Mouse (Mus musculus) testis, adult 2 months (tissue): ENCODE data around the gene Csrnp2. TPM values are rescaled to one million over a fixed set of nuclear protein-coding genes. Genes with fewer than 3 reads are reported as not detected.

ENCODE experiments used
- H3K27ac ChIP-seq: fragments of 200-500 bp; 2 replicates; pipeline ENCODE4 v1.5.1; 2012; ENCODE audit warnings: low read depth, low read length; ENCODE audit not compliant: control insufficient read depth, insufficient read depth
- H3K27me3 ChIP-seq: fragments of 200-500 bp; 2 replicates; pipeline ENCODE4 v1.6.1; 2012; ENCODE audit warnings: mild to moderate bottlenecking, low read length, moderate library complexity; ENCODE audit not compliant: control insufficient read depth, insufficient read depth
- H3K36me3 ChIP-seq: fragments of 200-500 bp; 2 replicates; pipeline ENCODE4 v1.6.1; 2012; ENCODE audit warnings: mild to moderate bottlenecking, low read length; ENCODE audit not compliant: control insufficient read depth, insufficient read depth
- H3K4me1 ChIP-seq: fragments of 200-500 bp; 2 replicates; pipeline ENCODE4 v1.6.1; 2012; ENCODE audit warnings: low read length; ENCODE audit not compliant: control insufficient read depth, insufficient read depth
- H3K4me3 ChIP-seq: fragments of 200-500 bp; 2 replicates; pipeline ENCODE4 v1.5.1; 2012; ENCODE audit warnings: low read depth, mild to moderate bottlenecking, low read length, moderate library complexity, mixed read lengths; ENCODE audit not compliant: control insufficient read depth
- CTCF ChIP-seq: fragments of 200-500 bp; IDR thresholded peaks from 2 replicates; pipeline ENCODE4 v1.5.1; 2012; ENCODE audit warnings: low read depth, mild to moderate bottlenecking, inconsistent platforms, low read length, moderate library complexity; ENCODE audit not compliant: control insufficient read depth, insufficient read depth, insufficient replicate concordance
- POLR2A ChIP-seq: fragments of 200-500 bp; IDR thresholded peaks from 2 replicates; pipeline ENCODE4 v1.6.1; 2012; ENCODE audit warnings: low read depth, mild to moderate bottlenecking, inconsistent platforms, low read length, moderate library complexity; ENCODE audit not compliant: control insufficient read depth
- polyA plus RNA-seq: library from polyadenylated mRNA; depleted of rRNA; stranded (reverse); fragments of >200 nt; gene quantifications from 2 replicates; pipeline ENCODE4 v1.2.3, GENCODE M21; 2012

Csrnp2 gene
- polyA plus RNA-seq, 1 experiment = 12.5 TPM

DNA sequence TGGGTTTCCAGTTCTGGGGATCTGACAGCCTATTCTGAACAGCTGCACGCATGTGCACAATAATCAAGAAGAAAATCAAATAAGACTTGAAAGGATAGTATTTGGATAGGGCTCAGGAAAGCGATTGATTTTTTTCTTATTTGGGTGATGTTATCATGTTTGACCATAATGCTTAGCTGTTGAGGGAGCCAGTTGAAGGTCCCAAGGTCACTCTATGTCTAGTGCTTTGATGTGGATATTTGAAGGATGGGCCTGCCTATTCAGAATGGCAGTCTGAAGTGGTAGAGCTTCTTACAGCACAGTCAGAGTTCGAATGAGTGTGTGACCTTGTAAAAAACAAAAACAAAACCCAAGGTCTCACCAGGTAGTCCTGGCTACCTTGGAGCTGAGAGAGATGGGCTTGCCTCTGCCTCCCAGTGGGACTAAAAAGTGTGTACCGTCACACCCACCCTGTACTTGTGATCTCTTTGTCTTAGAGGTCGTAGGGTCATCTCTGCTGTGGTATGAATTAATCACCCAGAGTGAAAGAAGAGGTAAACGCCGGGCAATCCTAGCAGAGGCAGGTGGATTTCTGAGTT is 21.3 kb downstream of the Csrnp2 start:
- Histone ChIP-seq H3K27ac (no peak overlapping the region), H3K27me3 (no peaks in the 10 kb centered on the region), H3K36me3 (peaks cover 1% of the 10 kb centered on the region; the same call in 1 of the 2 replicates), H3K4me1 (peaks cover 3% of the 10 kb centered on the region), H3K4me3 (no peak overlapping the region)
- TF ChIP-seq CTCF = no peak
- TF ChIP-seq POLR2A = no peak

DNA sequence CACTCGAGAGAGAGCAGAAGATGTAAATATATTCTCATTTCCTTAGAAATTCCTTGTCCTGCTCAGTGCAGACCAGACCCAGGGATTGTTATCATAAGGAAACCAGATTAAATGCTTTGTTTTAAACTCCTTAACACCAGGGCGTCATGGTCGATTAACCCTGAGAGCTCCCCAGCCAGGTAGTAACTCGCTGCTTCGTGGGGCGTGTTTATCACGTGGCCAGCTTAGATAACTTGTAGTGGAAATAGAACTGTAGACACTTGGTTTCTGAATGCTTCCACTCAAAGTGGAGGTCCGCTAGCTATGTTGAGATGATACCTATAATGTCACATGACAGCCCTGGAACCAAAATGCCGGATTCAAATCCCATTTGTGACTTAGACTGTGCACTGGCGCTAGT is 25.3 kb downstream of the Csrnp2 start:
- Histone ChIP-seq H3K4me1 (peaks cover 7% of the 10 kb centered on the region), H3K27me3 (no peaks in the 10 kb centered on the region), H3K36me3 (no peaks in the 10 kb centered on the region; the same call in 1 of the 2 replicates), H3K27ac (no peak overlapping the region), H3K4me3 (no peak overlapping the region)
- TF ChIP-seq POLR2A = no peak

GRCm38 (mm10) chr15:100469189-100469545 is 26.1 kb downstream of the Csrnp2 start:
- TF ChIP-seq CTCF (no peak), POLR2A (no peak)
- H3K4me3 ChIP-seq = peak overlapping the region; percentile 96
- H3K27me3 ChIP-seq = no peaks in the 10 kb centered on the region
- no peaks in the 10 kb centered on the region for H3K36me3 ChIP-seq
- peak overlapping the region; percentile 90 for H3K27ac ChIP-seq
- H3K4me1 ChIP-seq = peaks cover 7% of the 10 kb centered on the region

GRCm38 (mm10) chr15:100468295-100469188 is 26.7 kb downstream of the Csrnp2 start, which contains the start of gene Letmd1:
TSS of gene Letmd1 (plus strand) at chr15:100469023.
- H3K4me1 ChIP-seq = peaks cover 7% of the 10 kb centered on the region
- H3K27ac ChIP-seq = peak within 1 kb of the TSS; percentile 90
- TF ChIP-seq CTCF (peak; percentile 86), POLR2A (peak; percentile 75)
- H3K27me3 ChIP-seq = no peaks in the 10 kb centered on the region
- peak within 1 kb of the TSS; percentile 96 for H3K4me3 ChIP-seq
- H3K36me3 ChIP-seq = no peaks in the 10 kb centered on the region

- TF ChIP-seq POLR2A (no peak), CTCF (no peak)
- Histone ChIP-seq H3K27me3 (no peaks in the 10 kb centered on the region), H3K36me3 (no peaks in the 10 kb centered on the region), H3K4me1 (peaks cover 7% of the 10 kb centered on the region), H3K4me3 (peak overlapping the region; percentile 96), H3K27ac (no peak overlapping the region)
These were observed 27.6 kb downstream of the Csrnp2 start for GRCm38 (mm10) chr15:100467738-100468137.

- no peak overlapping the region for H3K27ac ChIP-seq
- peaks cover 14% of the 10 kb centered on the region for H3K4me1 ChIP-seq
- H3K36me3 ChIP-seq = no peaks in the 10 kb centered on the region
- H3K4me3 ChIP-seq = no peak overlapping the region
- TF ChIP-seq POLR2A (no peak), CTCF (no peak)
- H3K27me3 ChIP-seq = no peaks in the 10 kb centered on the region
These were observed 29.9 kb downstream of the Csrnp2 start for GRCm38 (mm10) chr15:100465432-100465831.

- no peaks in the 10 kb centered on the region for H3K36me3 ChIP-seq
- peaks cover 11% of the 10 kb centered on the region for H3K4me1 ChIP-seq
- no peaks in the 10 kb centered on the region for H3K27me3 ChIP-seq
- H3K27ac ChIP-seq = no peak overlapping the region
- TF ChIP-seq POLR2A (no peak), CTCF (peak; percentile 45; the same call in 1 of the 2 replicates)
- no peak overlapping the region for H3K4me3 ChIP-seq
These were observed 31.6 kb downstream of the Csrnp2 start for GRCm38 (mm10) chr15:100463712-100464111.
